Mouse (Mus musculus): ENCODE results near the gene Gm2431. TPM values are rescaled to one million over a fixed set of nuclear protein-coding genes. Genes with fewer than 3 reads are reported as not detected.

The Gm2431 gene
- total and polyA plus RNA-seq, 3 experiments = not detected

DNA sequence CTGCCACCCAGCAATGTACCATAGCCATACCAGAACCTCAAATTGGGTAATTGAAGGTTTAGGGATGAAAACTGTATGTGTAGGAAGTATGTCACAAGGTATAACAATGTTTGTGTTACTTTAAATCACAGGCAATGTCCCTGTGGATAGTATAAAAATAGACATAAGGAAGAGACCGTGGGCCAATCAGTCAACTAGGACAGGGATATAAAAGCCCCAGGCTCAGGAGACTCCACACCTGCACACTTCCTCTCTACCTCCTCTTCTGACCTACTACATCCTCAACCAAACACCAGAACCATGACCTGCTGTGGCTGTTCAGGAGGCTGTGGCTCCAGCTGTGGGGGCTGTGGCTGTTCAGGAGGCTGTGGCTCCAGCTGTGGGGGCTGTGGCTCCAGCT is 46.6 kb downstream of the Gm2431 start, which contains the start of gene Gm7579:
Gene Gm7579 (plus strand): TSS at position 301 of the 400 bp plus-strand sequence.
- Histone ChIP-seq H3K79me2 (replicated peaks; ENCODE audit: control insufficient read depth, extremely low read depth, insufficient read depth, poor library complexity, severe bottlenecking) (no peaks in the 10 kb centered on the region), H3K9me3 (replicated peaks; ENCODE audit: low read length) (no peaks in the 10 kb centered on the region), H3K36me3 (replicated peaks in 1 of 2; ENCODE audit: control insufficient read depth in 1 of 2, insufficient read depth in 1 of 2, low read length in 1 of 2) (no peaks in the 10 kb centered on the region), H3K27ac (ENCODE audit: insufficient read depth, low read depth) (no peak within 1 kb of the TSS), H3K4me3 (replicated peaks in 1 of 3; ENCODE audit: low read depth in 2 of 3, low read length in 2 of 3, poor library complexity in 1 of 3) (no peak within 1 kb of the TSS), H3K4me1 (ENCODE audit: control insufficient read depth in 1 of 2, insufficient read depth in 2 of 2) (no peaks in the 10 kb centered on the region), H3K4me2 (ENCODE audit: insufficient read depth, low read depth, poor library complexity, severe bottlenecking) (no peak within 1 kb of the TSS), H3K9ac (ENCODE audit: insufficient read depth, low read depth) (no peak within 1 kb of the TSS), H3K27me3 (replicated peaks) (peaks cover 57% of the 10 kb centered on the region)
- no peak for DNase-seq (ENCODE audit: extremely low read depth)
- dilution Hi-C loops (cut with MboI; ENCODE audit: extremely low pct_ligation_motif_present, extremely low pct_unique_long_range_greater_than_20kb, low sequenced_read_pairs) (no loop called here), in situ Hi-C loops (cut with MboI; ENCODE audit: low pct_ligation_motif_present, low pct_unique_long_range_greater_than_20kb, low sequenced_read_pairs) (no loop called here)
- TF ChIP-seq MAX (IDR thresholded peaks at IDR 0.05; ENCODE audit: low read length) (no peak), MAZ (IDR thresholded peaks at IDR 0.05; ENCODE audit: low read depth, low read length) (no peak), POLR2AphosphoS2 (IDR thresholded peaks at IDR 0.05; ENCODE audit: low read depth, low read length) (no peak), MEF2A (IDR thresholded peaks at IDR 0.05; ENCODE audit: borderline replicate concordance, low read depth, low read length) (no peak), TCF12 (IDR thresholded peaks at IDR 0.05; ENCODE audit: low read depth, low read length) (no peak), RCOR1 (conservative IDR thresholded peaks at IDR 0.05; ENCODE audit: low read depth, low read length) (no peak), CHD1 (IDR thresholded peaks at IDR 0.05; ENCODE audit: low read depth, low read length) (no peak), UBTF (IDR thresholded peaks at IDR 0.05; ENCODE audit: low read depth, low read length) (no peak), ZKSCAN1 (IDR thresholded peaks at IDR 0.05; ENCODE audit: borderline replicate concordance, low read depth, low read length) (no peak), POLR2A (IDR thresholded peaks at IDR 0.05; ENCODE audit: low read depth, low read length) (no peak)

Other genes with a start within 250 kb of the Gm2431 start
Only the 20 nearest of the 23 such genes appear.
- gene Dusp8, start 162.5 kb downstream of the Gm2431 start, total RNA-seq (2012; rRNA removed) = 1.2 and 1.5 TPM in 2 replicates
- 0.07 and 0.17 TPM in 2 replicates for gene Dusp8, start 162.5 kb downstream of the Gm2431 start, total RNA-seq (2014; rRNA removed)
- gene Dusp8, start 162.5 kb downstream of the Gm2431 start, polyA plus RNA-seq (2012; ENCODE audit: insufficient read length, low read depth) = 0.11 and 0.14 TPM in 2 replicates
- gene Gm45618, start 137.6 kb downstream of the Gm2431 start, total RNA-seq (2012; rRNA removed) = not detected in 2 replicates
- not detected in 2 replicates for gene Gm45618, start 137.6 kb downstream of the Gm2431 start, total RNA-seq (2014; rRNA removed)
- gene Gm45618, start 137.6 kb downstream of the Gm2431 start, polyA plus RNA-seq (2012; ENCODE audit: insufficient read length, low read depth) = not detected in 2 replicates
- gene Gm39115, start 122.3 kb downstream of the Gm2431 start, total RNA-seq (2012; rRNA removed) = not detected in 2 replicates
- not detected in 2 replicates for gene Gm39115, start 122.3 kb downstream of the Gm2431 start, total RNA-seq (2014; rRNA removed)
- not detected in 2 replicates for gene Gm39115, start 122.3 kb downstream of the Gm2431 start, polyA plus RNA-seq (2012; ENCODE audit: insufficient read length, low read depth)
- not detected in 2 replicates for gene Gm45337, start 113.7 kb downstream of the Gm2431 start, total RNA-seq (2012; rRNA removed)
- gene Gm45337, start 113.7 kb downstream of the Gm2431 start, total RNA-seq (2014; rRNA removed) = not detected in 2 replicates
- not detected in 2 replicates for gene Gm45337, start 113.7 kb downstream of the Gm2431 start, polyA plus RNA-seq (2012; ENCODE audit: insufficient read length, low read depth)
- gene Gm29735, start 101.2 kb downstream of the Gm2431 start, total RNA-seq (2012; rRNA removed) = not detected in 2 replicates
- not detected in 2 replicates for gene Gm29735, start 101.2 kb downstream of the Gm2431 start, total RNA-seq (2014; rRNA removed)
- gene Gm29735, start 101.2 kb downstream of the Gm2431 start, polyA plus RNA-seq (2012; ENCODE audit: insufficient read length, low read depth) = not detected in 2 replicates
- not detected in 2 replicates for gene Gm4553, start 92.6 kb downstream of the Gm2431 start, total RNA-seq (2012; rRNA removed)
- gene Gm4553, start 92.6 kb downstream of the Gm2431 start, total RNA-seq (2014; rRNA removed) = not detected in 2 replicates
- gene Gm4553, start 92.6 kb downstream of the Gm2431 start, polyA plus RNA-seq (2012; ENCODE audit: insufficient read length, low read depth) = not detected in 2 replicates
- gene Krtap5-2, start 82.3 kb downstream of the Gm2431 start, total RNA-seq (2012; rRNA removed) = not detected in 2 replicates
- not detected in 2 replicates for gene Krtap5-2, start 82.3 kb downstream of the Gm2431 start, total RNA-seq (2014; rRNA removed)
- gene Krtap5-2, start 82.3 kb downstream of the Gm2431 start, polyA plus RNA-seq (2012; ENCODE audit: insufficient read length, low read depth) = not detected in 2 replicates
- not detected in 2 replicates for gene Gm10153, start 68.0 kb downstream of the Gm2431 start, total RNA-seq (2012; rRNA removed)
- gene Gm10153, start 68.0 kb downstream of the Gm2431 start, total RNA-seq (2014; rRNA removed) = not detected in 2 replicates
- not detected in 2 replicates for gene Gm10153, start 68.0 kb downstream of the Gm2431 start, polyA plus RNA-seq (2012; ENCODE audit: insufficient read length, low read depth)
- not detected in 2 replicates for gene Krtap5-3, start 57.0 kb downstream of the Gm2431 start, total RNA-seq (2012; rRNA removed)
- not detected in 2 replicates for gene Krtap5-3, start 57.0 kb downstream of the Gm2431 start, total RNA-seq (2014; rRNA removed)
- not detected in 2 replicates for gene Krtap5-3, start 57.0 kb downstream of the Gm2431 start, polyA plus RNA-seq (2012; ENCODE audit: insufficient read length, low read depth)
- not detected in 2 replicates for gene Gm7579, start 46.5 kb downstream of the Gm2431 start, total RNA-seq (2012; rRNA removed)
- gene Gm7579, start 46.5 kb downstream of the Gm2431 start, total RNA-seq (2014; rRNA removed) = not detected in 2 replicates
- gene Gm7579, start 46.5 kb downstream of the Gm2431 start, polyA plus RNA-seq (2012; ENCODE audit: insufficient read length, low read depth) = not detected in 2 replicates
- gene Krtap5-5, start 28.4 kb downstream of the Gm2431 start, total RNA-seq (2012; rRNA removed) = not detected in 2 replicates
- gene Krtap5-5, start 28.4 kb downstream of the Gm2431 start, total RNA-seq (2014; rRNA removed) = not detected in 2 replicates
- not detected in 2 replicates for gene Krtap5-5, start 28.4 kb downstream of the Gm2431 start, polyA plus RNA-seq (2012; ENCODE audit: insufficient read length, low read depth)
- not detected in 2 replicates for gene Gm40460, start 17.3 kb downstream of the Gm2431 start, total RNA-seq (2012; rRNA removed)
- not detected in 2 replicates for gene Gm40460, start 17.3 kb downstream of the Gm2431 start, total RNA-seq (2014; rRNA removed)
- gene Gm40460, start 17.3 kb downstream of the Gm2431 start, polyA plus RNA-seq (2012; ENCODE audit: insufficient read length, low read depth) = not detected in 2 replicates
- not detected in 2 replicates for gene Gm4559, start 16.0 kb upstream of the Gm2431 start, total RNA-seq (2012; rRNA removed)
- gene Gm4559, start 16.0 kb upstream of the Gm2431 start, total RNA-seq (2014; rRNA removed) = not detected in 2 replicates
- gene Gm4559, start 16.0 kb upstream of the Gm2431 start, polyA plus RNA-seq (2012; ENCODE audit: insufficient read length, low read depth) = not detected in 2 replicates
- not detected in 2 replicates for gene Krtap5-1, start 38.8 kb upstream of the Gm2431 start, total RNA-seq (2012; rRNA removed)
- gene Krtap5-1, start 38.8 kb upstream of the Gm2431 start, total RNA-seq (2014; rRNA removed) = not detected in 2 replicates
- gene Krtap5-1, start 38.8 kb upstream of the Gm2431 start, polyA plus RNA-seq (2012; ENCODE audit: insufficient read length, low read depth) = not detected in 2 replicates
- gene Krtap5-4, start 45.2 kb upstream of the Gm2431 start, total RNA-seq (2012; rRNA removed) = not detected in 2 replicates
- gene Krtap5-4, start 45.2 kb upstream of the Gm2431 start, total RNA-seq (2014; rRNA removed) = not detected in 2 replicates
- not detected in 2 replicates for gene Krtap5-4, start 45.2 kb upstream of the Gm2431 start, polyA plus RNA-seq (2012; ENCODE audit: insufficient read length, low read depth)
- not detected in 2 replicates for gene Ifitm10, start 115.4 kb upstream of the Gm2431 start, total RNA-seq (2012; rRNA removed)
- not detected in 2 replicates for gene Ifitm10, start 115.4 kb upstream of the Gm2431 start, total RNA-seq (2014; rRNA removed)
- gene Ifitm10, start 115.4 kb upstream of the Gm2431 start, polyA plus RNA-seq (2012; ENCODE audit: insufficient read length, low read depth) = not detected in 2 replicates
- gene Gm49369, start 124.3 kb upstream of the Gm2431 start, total RNA-seq (2012; rRNA removed) = 8.4 TPM in 1 of 2 replicates, not detected in the other
- gene Gm49369, start 124.3 kb upstream of the Gm2431 start, total RNA-seq (2014; rRNA removed) = not detected in 2 replicates
- gene Gm49369, start 124.3 kb upstream of the Gm2431 start, polyA plus RNA-seq (2012; ENCODE audit: insufficient read length, low read depth) = 5.2 and 38.7 TPM in 2 replicates
- gene Ctsd, start 129.7 kb upstream of the Gm2431 start, total RNA-seq (2012; rRNA removed) = 100 and 107 TPM in 2 replicates
- gene Ctsd, start 129.7 kb upstream of the Gm2431 start, total RNA-seq (2014; rRNA removed) = 54.2 and 61.2 TPM in 2 replicates
- gene Ctsd, start 129.7 kb upstream of the Gm2431 start, polyA plus RNA-seq (2012; ENCODE audit: insufficient read length, low read depth) = 97.6 and 104 TPM in 2 replicates
- not detected in 2 replicates for gene Syt8, start 176.5 kb upstream of the Gm2431 start, total RNA-seq (2012; rRNA removed)
- not detected in 2 replicates for gene Syt8, start 176.5 kb upstream of the Gm2431 start, total RNA-seq (2014; rRNA removed)
- gene Syt8, start 176.5 kb upstream of the Gm2431 start, polyA plus RNA-seq (2012; ENCODE audit: insufficient read length, low read depth) = not detected in 2 replicates
- 35.0 and 50.1 TPM in 2 replicates for gene Tnni2, start 183.5 kb upstream of the Gm2431 start, total RNA-seq (2012; rRNA removed)
- gene Tnni2, start 183.5 kb upstream of the Gm2431 start, total RNA-seq (2014; rRNA removed) = 74.0 and 77.4 TPM in 2 replicates
- gene Tnni2, start 183.5 kb upstream of the Gm2431 start, polyA plus RNA-seq (2012; ENCODE audit: insufficient read length, low read depth) = 88.1 and 154 TPM in 2 replicates

All from CH12.LX (cell line).